Mouse (Mus musculus) skeletal muscle tissue, adult 2 months (tissue): ENCODE measurements around the gene Cd69.

Experiments
- DNase-seq: peaks from one replicate; pipeline ENCODE4 v3.0.0-alpha.2; 2012; ENCODE audit warnings: low read depth, low spot score

Cd69 gene

DNA sequence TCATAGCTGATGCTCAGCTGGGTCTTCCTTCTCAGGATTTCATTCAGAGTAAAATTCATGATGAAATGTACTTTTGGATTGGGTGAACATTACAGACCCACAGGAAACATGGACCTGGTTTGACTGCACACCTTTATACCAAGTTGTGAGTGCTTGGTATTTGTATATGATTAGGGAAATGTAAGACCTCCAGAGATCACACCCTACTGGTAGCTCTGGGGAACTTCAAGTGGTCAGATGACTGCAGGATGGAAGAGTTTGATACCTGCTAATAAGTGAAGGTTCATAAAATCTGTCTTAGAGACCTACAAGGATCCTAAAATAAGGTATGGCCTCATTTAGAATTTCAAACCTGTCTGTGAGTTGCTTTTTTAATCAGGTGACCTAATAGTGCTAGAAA, 27.0 kb downstream of the Cd69 start:
- no peak for DNase-seq

GRCm38 (mm10) chr6:129246992-129247391, 28.2 kb downstream of the Cd69 start:
- DNase-seq: no peak

DNA sequence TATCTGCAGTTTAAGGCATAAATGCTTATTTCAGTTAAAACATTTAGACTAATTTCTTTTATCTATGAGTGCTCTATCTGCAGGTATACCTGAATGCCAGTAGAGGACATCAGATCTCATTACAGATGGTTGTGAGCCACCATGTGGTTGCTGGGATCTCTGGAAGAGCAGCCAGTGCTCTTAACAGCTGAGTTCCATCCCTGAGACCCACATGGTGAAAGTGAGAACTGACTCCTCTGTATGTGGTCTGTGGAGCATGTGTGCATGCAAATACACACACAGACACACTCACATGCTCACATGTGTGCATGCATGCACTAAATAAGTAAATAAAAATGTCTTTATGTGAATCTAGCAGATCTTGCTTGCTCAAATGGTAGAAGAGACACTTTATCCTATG, 29.4 kb downstream of the Cd69 start:
- DNase-seq: no peak

- DNase-seq: no peak
Measured at GRCm38 (mm10) chr6:129241907-129242306, 33.3 kb downstream of the Cd69 start.

- no peak for DNase-seq
Measured at GRCm38 (mm10) chr6:129241471-129241870, 33.8 kb downstream of the Cd69 start.

DNA sequence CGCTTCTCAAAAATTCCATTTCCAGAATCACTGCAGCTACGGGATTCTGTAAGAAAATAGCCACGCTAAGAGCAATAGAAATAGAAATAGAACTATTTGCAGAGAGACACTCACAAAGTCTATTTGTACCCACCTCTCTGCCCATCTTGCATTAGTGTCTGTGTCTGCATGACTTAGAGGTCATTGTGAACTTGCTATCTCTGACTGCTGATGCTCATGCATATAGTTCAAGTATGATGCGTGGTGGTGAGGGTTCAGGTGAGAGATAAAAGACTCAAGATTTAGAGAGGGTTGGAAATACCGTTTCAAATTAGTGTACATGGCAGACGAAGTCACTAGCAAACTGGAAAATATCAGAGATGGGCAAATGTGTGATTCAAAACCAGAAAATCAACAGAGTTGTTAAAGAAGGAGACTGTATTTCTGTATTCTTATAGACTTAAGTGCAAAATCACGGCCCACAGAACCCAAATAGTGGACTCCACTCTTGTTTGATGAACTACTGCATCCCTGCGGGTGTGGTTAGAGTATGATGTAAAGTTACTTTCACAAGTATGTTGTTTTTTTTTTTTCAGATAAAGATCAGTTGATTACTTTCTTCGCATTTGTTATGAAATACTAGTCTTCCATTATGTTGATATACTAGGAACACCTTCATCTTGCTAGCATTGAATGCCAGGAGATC, 35.5 kb downstream of the Cd69 start:
- no peak for DNase-seq

DNA sequence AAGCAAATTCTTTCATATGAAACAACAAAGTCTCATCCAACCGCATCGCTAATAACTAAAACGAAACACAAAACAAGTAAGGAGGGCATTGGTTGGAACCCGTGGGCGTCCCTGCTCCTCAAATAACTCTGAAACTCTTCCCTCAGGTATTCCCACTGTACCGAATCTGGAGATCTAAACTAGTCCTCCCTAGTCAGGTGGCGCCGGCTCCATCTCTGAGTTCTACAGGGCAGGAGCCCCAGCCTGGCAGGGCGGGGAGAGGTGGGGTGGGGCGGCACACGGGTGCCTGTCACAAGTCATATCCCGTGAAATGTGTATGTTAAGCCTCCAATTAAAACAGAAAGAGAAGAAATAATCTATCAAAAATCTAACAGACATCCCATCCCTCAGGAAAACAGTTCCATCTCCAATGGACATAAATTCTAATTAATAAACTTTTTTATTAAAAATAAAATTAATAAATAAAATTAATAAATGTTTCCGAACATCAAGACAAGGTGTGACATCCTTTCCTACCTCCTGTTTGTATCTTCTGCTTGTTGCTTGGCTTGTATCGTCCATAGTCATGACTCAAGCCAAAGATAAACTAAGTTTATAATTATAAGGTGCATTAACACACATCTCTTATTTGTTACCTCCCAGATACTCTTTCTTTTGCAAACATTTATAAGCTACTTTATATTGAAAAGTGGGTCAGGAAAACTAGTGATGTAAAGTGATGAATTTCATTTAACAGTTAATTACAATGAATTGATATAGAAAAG, 36.8 kb downstream of the Cd69 start:
- peak; percentile 62 for DNase-seq

DNA sequence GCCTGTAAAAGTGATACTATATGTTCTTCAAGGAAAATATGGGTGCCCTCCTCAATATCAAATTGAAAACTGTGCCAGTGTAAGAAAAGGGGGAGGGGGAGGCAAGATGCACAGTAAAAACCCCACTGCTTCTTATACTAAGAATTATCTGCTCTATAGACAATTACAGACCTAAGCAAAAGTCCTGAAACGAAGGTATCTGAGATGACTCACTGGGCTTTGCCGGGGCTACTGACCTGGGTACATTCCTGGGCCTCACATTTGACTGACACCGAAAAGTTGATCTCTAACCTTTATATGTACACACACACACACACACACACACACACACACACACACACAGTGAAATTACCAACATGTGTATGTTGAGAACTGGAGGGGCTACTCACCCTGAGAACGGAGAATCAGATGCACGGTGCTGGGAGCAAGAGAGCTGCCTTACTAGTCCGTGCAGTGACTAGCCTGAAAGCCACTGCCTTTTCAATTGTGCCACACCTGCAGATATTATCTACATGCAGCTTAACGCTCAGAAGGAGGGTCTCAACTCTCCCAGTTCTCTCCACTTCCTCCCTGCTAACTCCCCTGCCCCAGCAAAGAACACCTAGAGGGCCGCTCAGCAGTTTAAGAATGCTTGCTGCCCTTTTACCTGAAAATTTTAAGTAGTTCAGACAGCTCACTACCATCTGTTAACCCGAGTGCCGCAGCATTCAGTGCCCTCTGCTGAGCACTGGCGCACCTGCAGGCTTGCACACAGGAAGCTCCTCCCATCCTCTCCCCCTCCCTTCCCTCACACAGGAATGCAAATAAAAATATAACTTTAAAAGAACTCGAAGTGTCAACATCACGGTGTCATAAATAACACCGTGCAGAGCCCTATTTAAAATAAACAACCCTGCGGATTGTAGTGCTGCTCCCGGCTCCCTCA, 37.6 kb downstream of the Cd69 start:
- DNase-seq: peak; percentile 93

DNA sequence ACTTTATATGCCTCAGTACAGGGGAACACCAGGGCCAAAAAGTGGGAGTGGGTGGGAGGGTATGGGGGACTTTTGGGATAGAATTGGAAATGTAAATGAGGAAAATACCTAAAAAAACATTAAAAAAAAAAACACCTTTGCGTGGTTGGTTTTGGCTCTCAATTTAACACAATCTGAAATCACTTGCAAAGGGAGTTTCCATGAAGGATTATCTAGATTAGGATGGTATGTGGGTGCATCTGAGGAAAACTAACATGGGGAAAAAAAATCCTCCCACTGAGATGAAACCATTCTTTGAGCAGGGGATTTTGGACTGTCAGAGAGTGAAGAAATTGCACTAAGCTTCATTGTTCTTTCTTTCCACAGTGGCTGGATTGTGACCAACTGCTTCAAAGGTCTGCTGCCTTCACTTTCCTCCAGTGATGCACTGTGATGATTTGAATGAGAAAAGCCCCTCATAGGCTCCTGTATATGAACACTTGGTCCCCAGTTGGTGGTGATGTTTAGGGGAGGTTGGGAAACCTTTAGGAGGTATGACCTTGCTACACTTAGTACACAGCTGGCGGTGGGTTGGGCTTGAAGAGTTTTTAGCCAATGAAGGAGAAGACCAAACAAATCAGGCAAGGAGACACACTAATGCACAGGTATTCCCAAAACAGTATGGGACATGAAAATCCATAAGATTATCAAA, 38.4 kb downstream of the Cd69 start:
- peak; percentile 84 for DNase-seq

DNA sequence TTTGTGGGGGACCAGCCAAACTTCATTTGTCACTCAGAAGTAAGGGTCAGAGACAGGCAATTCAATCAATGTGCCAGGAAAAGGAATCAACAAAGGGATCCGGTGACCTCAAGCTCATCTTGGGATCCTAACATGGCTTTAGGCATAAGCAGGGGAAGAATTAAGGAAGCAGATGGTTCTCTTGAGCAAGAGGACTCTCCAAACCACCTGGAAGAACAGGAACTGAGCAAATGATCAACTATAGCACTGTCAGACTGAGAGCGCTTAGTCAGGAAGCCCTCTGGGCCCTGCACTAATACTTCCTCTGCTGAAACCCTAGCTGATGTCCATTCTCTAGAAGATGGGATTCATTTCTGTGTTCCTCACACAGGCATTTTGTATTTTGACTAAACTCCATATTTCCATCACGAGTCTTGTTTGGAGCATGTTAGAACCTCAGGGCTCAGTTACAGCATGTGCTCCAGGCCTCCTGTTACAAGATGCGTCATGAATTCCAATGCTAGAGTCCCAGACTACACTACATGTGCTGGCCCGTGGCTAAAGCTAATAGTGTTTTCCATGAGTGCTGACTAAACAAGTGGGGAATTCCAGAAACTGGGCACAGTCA, 39.3 kb downstream of the Cd69 start:
- DNase-seq: peak; percentile 97

- DNase-seq: peak; percentile 56
Measured at GRCm38 (mm10) chr6:129234456-129235360, 40.5 kb downstream of the Cd69 start.

DNA sequence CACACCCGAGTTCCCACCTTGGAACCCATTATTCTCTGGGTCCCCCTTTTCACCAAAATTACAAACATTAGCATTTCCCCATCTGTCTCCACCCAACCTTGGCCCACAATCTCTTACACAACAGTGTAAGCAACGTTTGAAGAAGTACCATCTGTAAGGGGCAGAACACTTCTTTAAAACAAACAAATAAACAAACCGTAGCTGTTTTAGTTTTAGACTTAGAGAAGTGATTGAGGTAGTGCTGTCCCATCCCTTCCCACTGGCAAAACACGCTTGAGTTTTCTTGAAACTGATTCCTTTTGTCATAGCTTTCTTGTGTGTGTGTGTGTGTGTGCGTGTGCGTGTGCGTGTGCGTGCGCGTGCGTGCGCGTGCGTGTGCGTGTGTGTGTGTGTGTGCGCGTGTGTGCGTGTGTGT, 41.3 kb downstream of the Cd69 start:
- no peak for DNase-seq

GRCm38 (mm10) chr6:129233366-129233954, 41.8 kb downstream of the Cd69 start:
- no peak for DNase-seq

- DNase-seq: peak; percentile 87
Measured at GRCm38 (mm10) chr6:129232842-129233205, 42.4 kb downstream of the Cd69 start.

- DNase-seq: no peak
Measured at GRCm38 (mm10) chr6:129232005-129232841, 43.0 kb downstream of the Cd69 start.

DNA sequence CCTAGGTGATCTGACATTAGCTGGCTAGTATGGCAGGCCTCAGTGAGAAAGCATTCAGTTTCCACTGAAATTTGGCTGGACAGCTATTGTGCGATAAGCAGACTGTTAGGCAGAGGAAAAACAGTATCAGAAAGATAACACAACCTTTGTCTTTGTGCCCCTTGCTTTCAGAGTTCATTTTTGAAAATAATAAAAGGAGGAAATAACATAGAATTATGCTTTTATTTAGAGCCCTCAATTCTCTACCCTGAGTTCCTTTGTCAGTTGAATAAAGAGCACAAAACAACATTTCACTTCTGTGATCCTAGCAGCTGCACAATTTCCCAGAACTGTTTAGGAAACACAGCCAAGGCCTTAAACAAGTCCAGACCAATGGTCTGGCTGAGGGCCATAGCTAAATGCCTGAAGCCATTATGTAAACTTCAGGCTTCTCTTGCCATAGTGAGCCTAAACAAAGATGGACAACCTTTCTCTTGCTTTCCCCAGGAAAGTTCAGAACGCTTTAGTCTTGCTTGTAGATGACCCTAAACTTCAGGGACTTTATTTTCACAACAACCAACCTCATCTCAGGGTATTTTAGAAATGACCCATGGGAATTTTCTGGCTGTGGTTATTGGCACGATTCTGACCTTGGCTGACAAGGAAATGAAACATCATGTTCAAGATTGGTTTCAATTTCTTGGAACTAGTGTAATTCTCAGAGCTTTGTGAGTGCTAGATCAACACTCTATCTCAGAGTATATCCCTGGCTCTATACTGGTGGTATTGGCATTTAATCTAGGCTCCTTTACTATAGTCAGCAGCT, 45.3 kb downstream of the Cd69 start:
- DNase-seq: peak; percentile 95

- no peak for DNase-seq
Measured at GRCm38 (mm10) chr6:129228935-129229773, 46.1 kb downstream of the Cd69 start.
